Mouse (Mus musculus) ES-E14 (cell line): ENCODE measurements around the gene Ppef2.

Experiments
- CHD2 ChIP-seq: IDR thresholded peaks from 2 replicates; pipeline ENCODE4 v1.6.1; 2014; ENCODE audit warnings: mild to moderate bottlenecking, low read depth, low read length, inconsistent platforms
- MAFK ChIP-seq: IDR thresholded peaks from 2 replicates; pipeline ENCODE4 v1.6.1; 2014; ENCODE audit warnings: mild to moderate bottlenecking, low read depth, low read length, inconsistent platforms; ENCODE audit not compliant: insufficient read depth
- ZC3H11A ChIP-seq: IDR thresholded peaks from 2 replicates; pipeline ENCODE4 v1.6.1; 2012; ENCODE audit warnings: low read depth, mild to moderate bottlenecking, inconsistent platforms, low read length, borderline replicate concordance

- TF ChIP-seq ZC3H11A: no peak
- TF ChIP-seq MAFK: no peak
- no peak for TF ChIP-seq CHD2
Measured at GRCm38 (mm10) chr5:92278942-92279537, 23.0 kb upstream of the Ppef2 start.
